Mouse (Mus musculus) kidney, adult 2 months (tissue): ENCODE results near the gene Pde4d.

Source experiments
- CTCF ChIP-seq: fragments of 200-500 bp; conservative IDR thresholded peaks from 2 replicates; pipeline ENCODE4 v1.5.1; 2011; ENCODE audit warnings: low read depth, mild to moderate bottlenecking, control low read depth, low read length, moderate library complexity, mixed read lengths; ENCODE audit not compliant: insufficient read depth, insufficient read length
- POLR2A ChIP-seq: fragments of 200-500 bp; IDR thresholded peaks from one replicate; pipeline ENCODE4 v1.6.1; 2011; ENCODE audit warnings: low read depth, low read length, control low read depth

GRCm38 (mm10) chr13:109508472-109508871, 1058.7 kb downstream of the Pde4d start:
- TF ChIP-seq CTCF: no peak
- no peak for TF ChIP-seq POLR2A
